Mouse (Mus musculus) kidney, postnatal 14 days (tissue): Measurements from ENCODE around the gene Krt9.

Experiments used
- DNase-seq: peaks from one replicate; pipeline ENCODE4 v3.0.0; 2022; ENCODE audit warnings: mixed read lengths

The Krt9 gene

GRCm38 (mm10) chr11:100148615-100149330, 44.3 kb downstream of the Krt9 start, which contains the start of gene Krt19:
TSS of gene Krt19 (minus strand) at chr11:100148665.
- DNase-seq = no peak

GRCm38 (mm10) chr11:100147566-100148353, 45.3 kb downstream of the Krt9 start:
- DNase-seq = no peak

GRCm38 (mm10) chr11:100145858-100146560, 47.0 kb downstream of the Krt9 start:
- DNase-seq = peak; percentile 26

- DNase-seq = peak; percentile 51
These were observed 47.9 kb downstream of the Krt9 start for GRCm38 (mm10) chr11:100145104-100145503.

- DNase-seq = no peak
These were observed 52.1 kb downstream of the Krt9 start for GRCm38 (mm10) chr11:100140966-100141365.

GRCm38 (mm10) chr11:100139391-100139790, 53.7 kb downstream of the Krt9 start:
- DNase-seq = no peak

GRCm38 (mm10) chr11:100138809-100139208, 54.2 kb downstream of the Krt9 start:
- DNase-seq = no peak

GRCm38 (mm10) chr11:100137693-100138092, 55.4 kb downstream of the Krt9 start:
- no peak for DNase-seq
